Mouse (Mus musculus) frontal cortex, postnatal 36 days (tissue): Measurements from ENCODE around the gene Esrp2.

Experiments
- DNase-seq, 2 experiments: peaks; one replicate each; pipeline ENCODE4 v3.0.0; 2022; ENCODE audit warnings: low spot score in 2 of 2

The Esrp2 gene

DNA sequence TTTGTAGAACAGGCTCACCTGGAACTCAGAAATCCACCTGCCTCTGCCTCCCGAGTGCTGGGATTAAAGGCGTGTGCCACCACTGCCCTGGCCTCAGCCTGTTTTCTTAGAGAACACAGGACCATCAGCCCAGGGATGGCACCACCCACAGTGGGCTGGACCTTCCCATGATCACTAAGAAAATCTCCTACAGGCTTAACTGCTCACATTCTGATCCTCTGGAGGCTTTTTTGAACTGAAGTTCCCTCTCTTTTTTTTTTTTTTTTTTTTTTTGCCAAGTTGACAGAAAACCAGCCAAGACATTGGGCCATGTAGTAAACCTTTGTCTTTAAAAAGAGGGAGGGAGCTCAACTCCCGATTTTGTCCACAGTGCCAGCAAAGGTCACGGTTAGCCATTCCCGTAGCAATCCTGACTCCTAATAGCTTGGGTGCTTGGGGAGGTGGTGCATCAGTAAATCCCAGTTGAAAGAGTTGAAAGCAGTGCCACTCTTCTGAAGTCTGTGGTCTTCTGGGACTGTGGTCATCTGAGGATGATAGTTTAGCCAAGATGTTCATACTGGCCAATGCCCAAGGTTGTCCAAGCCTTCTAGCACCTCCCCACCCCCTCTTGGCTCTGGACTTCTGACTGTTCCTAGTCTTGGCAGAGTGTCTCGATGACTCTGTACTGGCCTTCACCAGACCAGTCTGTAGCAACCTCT, 11.2 kb upstream of the Esrp2 start:
- DNase-seq: no peak

DNA sequence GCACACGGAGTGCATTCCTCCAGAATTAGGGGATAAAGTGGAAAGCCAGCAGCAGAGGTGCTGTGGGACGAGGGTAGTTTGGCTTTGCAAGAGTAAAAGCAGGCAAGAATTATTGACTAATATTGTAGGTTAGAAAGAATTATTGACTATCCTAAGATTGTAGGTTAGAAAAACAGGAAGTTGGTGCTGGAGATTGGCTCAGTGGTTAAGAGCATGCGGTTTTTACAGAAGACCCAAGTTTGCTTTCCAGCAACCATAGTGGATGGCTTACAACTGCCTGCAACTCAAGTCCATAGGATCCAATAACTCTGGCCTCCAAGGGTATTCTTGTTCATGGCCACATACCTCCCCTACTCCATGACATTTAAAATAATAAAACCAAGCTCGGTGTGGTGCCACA, 9.2 kb upstream of the Esrp2 start:
- DNase-seq: no peak

DNA sequence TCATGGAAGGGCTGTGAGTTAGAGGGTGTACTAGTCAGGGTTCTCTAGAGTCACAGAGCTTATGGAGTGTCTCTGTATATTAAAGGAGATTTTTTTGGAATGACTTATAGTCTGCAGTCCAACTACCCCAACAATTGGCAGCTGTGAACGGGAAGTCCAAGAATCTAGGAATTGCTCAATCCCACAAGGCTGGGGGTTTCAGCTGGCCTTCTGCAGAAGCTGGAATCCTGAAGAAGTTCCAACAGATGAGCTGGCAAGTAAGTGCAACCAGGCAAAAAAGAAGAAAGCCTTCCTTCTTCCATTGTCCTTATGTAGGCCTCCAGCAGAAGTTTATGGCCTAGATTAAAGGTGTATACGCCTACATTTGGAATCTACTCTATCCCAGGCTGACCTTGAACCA, 8.6 kb upstream of the Esrp2 start:
- DNase-seq: no peak

DNA sequence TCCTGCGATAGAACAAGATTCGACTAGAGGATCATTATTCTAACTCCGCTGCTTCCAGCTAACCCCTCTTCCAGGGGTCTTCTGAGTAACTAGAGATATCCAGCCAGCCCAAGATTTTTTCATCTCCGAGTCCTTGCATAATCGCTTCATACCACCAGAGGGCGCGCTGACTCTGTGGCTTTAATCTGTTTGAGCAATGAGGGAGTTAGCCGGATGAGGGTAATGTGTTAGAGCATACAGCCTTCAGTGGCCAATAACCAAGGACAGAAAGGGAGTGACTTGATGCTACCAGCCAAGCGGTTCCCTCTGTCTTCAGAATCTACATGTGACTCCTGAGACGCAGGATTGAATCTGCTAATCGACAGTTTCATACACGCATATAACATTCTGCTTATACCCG, 4.0 kb upstream of the Esrp2 start:
- peak; percentile 80 to 87 for DNase-seq

DNA sequence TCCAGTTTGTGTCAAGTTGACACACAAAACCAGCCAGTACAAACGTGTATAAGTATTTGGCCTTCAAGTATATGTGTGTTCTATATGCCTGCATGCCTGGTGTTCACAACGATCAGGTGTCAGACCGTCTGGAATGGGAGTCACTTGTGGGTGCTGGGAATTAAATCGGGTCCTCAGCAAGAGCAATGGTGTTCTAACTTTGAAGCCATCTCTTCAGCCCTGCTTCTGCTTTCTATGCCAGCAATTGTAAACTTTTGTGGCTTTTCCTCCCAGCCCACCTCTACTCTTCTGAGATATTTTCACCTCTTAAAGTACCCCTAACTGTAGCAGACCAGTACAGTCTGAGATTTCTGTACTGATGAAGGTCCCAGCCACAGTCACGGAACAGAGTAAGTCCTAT, 3.4 kb upstream of the Esrp2 start:
- no peak for DNase-seq

DNA sequence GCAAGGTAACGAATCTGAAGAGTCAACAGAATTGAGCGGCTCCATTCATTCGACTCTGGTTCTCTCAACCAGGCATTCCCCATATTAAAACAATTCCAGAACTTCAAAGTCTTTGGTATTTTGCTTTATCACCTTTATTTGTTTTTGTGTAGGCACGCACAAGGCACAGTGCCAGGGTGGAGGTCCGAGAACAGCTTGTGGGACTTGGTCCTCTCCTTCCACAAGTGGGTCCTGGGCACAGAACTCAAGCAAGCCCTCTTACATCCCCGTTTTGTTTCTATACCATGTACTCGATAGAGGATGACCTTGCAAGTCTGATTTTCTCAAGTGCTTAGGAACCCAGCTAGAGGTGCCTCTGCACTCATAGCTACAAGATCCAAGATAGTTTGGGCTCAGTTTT, 1.8 kb upstream of the Esrp2 start:
- DNase-seq: no peak

DNA sequence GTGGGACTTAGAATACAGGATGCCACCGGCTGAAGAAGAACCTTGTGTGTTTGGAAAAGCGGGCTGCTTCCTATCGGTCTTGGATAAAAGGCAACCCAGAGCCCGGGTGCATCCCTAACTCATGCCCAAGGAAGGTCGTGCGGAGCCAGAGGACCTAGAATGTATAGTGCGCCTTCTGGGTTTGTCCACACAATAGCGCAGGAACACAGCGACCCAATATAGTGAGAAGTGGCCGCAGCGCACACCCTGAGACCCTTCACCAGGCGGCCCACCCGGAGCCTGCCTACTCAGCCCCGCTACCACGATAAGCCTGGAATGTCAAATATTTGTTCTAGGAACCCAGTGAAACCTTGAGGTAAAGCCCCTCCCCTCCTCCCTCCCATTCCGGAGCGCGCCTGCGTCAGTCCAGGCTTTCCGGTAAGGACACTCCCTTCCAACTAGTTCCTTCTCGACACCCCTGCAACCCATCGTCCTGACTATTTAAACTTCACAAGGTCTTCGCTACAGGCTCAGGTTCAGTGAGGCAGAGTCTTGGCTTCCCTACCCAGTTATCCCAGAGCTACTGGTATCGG, 1.2 kb upstream of the Esrp2 start:
- DNase-seq: peak; percentile 52

DNA sequence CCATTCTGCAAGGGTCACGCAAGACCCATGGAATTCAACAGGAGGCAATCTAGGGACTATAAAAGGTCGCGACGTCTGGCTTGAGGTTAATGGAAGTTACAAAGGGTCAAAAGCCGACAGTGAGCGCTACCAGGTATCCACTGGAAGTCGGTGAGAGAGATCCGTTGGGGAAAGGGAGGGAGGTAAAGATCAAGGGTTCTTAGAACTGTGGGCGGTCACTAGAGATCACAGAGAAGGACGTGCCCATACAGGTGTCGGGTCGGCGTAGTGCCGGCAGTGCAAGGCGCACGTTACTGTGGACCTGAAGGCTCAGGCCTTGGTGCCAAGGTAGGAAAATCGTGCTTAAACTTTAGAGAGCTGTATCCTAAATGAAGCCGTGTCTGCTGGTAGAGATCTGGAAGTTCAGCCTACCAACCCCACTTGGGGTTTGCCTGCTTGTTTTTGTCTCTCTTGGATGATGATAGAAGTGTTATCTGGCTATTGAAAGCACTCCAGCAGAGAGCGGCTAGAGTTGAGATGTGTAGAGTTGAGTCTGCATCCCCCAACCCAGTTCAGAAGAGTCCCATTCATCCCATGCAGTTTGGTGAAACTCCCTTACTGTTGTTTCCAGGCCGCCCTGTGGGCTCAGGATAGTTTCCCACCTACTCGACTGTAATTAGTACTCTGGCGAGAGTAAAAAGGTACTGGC, 588 bp upstream of the Esrp2 start:
- DNase-seq: no peak

DNA sequence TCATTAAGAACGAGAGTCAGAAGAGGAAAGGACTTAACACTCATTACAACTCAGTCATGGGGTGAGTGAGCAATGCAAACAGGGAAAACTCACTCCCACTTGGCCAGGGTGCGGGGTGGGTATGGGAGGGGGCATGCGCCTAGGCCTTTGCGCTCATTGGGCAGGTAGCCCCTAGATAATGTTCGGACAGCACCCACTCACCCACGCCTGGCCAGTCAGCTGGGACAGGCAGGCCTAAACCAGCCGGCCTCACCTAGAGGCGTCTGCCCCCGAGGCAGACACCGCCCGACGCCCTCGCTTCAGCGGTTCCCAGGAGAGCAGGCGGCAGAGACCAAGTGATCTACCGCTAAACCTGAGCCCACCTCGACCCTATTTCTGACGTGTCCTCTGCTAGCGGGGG, 1.1 kb downstream of the Esrp2 start:
- no peak for DNase-seq

DNA sequence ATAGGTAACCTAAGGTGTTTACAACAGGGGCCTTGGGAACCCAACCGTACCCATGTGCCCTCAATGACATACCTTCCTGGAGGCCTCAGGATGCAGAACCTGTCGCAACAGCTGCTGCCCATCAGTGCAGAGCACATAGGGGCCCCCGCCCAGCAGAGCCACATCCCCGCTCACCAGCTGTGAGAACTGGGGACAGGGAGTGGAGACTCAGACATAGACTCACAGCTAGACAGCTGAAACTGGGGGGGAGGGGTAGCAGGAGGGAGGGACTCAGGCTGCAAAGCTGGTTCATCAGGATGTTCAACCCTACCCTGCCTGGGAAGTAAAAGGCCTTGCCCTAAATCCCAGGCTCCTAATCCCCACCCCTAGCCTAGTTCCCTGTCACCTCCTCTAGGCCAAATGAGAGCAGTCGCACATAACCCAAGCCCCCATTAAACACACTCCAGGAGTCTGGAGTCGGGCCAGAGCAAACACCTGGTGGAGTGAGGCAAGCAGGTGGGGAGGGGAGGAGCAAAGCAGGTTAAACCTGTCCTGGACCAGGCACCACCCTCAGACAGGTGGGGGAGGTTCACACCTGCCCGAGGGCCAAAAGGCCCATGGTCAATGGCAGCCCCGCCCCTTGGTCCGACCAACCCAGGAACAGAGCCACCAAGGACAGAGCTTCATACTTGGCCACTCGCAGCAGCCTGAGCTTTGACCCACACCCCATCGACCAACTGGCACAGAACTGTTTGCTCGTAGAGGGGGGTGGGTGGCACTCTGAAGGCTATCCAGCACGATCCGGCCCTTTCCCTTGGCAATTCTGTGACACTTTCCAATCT, 1.8 kb downstream of the Esrp2 start:
- DNase-seq: no peak

DNA sequence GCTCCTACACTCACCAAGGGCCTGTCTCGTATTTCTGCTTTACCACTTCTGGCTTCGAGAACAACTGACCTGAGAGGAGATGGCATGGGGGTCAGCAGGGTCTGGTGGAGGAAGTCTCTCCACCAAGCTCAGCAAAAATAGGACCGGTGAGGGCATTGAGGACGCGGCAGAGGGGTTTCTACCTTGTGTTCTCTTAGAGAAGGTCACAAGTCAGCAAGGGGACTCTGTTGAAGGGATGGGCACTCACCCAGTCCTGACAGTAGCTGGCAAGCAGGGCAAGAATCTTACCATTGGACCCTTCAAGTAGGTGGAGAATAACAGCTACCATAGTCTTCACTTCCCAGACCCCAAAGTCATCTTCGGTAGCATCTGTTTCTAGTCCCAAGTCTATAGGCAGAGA, 2.8 kb downstream of the Esrp2 start:
- DNase-seq: no peak

DNA sequence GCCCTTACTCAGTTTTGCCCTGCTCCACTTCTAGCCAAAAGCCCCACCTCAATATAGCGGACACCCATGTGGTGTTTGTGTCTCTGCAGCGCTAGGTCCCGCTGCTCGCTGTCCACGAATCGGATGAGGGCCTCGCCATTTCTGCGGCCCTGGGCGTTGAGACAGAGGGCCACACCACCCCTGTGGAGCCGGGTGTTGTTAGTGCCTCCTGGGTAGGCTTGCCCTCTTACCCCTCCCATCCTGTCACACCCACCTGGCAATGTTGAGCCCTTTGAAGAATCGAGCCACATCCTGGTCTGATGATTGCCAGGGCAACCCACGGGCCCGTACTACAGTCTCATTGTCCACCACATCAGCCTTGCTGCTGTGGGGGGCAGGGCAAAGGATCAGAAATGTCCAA, 3.2 kb downstream of the Esrp2 start:
- DNase-seq: no peak

DNA sequence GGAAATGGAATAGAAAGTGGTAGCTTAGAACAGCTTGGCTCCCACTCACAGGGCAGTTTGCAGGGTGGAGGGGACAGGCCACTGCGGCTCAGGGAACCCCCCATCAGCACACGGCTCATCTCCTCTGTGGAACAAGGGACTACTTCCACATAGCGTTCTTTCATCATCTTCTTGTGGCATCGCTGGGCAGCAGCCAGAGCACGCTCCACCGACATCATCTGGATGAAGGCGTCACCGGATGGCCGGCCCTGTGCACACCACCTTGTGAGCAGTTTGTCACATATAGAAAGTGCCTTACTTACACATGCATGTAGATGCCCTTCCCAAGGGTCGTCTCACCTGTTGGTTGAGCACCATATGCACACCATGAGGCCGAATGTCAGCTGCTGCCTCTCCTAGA, 4.4 kb downstream of the Esrp2 start:
- DNase-seq: no peak

DNA sequence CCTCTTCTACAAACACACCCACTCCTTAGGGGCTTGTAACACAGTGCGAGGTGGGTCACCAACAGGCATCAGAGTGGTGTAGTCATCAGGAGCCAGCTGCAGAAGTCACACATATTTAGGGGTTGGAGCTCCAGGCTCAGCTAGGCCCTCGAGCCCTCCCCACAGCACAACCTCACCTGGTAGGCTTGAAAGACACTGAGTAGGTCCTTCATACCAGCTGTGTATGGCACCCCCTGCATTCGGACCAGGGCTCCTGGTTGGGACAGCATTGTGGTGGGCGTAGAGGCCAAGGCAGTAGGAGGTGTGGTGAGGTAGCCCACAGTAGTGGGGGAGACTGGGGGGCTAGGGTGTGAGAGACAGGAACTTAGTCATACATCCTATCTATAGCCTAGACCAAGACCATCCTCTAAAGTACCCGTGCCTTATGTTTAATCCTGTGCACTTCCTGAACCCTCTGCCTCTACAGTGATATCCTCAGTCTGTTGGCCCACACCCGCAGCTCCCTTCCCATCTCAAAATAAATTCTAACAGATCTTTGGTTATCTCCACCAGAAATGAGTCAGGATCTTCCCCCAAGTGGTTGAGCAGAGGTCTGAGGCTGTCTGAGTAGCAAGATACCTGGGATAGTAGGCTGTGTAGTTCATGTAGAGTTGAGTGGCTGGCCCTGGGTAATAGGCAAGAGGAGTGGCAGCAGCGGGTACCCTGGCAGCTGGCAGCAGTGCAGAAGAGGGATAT, 5.1 kb downstream of the Esrp2 start:
- DNase-seq: no peak

DNA sequence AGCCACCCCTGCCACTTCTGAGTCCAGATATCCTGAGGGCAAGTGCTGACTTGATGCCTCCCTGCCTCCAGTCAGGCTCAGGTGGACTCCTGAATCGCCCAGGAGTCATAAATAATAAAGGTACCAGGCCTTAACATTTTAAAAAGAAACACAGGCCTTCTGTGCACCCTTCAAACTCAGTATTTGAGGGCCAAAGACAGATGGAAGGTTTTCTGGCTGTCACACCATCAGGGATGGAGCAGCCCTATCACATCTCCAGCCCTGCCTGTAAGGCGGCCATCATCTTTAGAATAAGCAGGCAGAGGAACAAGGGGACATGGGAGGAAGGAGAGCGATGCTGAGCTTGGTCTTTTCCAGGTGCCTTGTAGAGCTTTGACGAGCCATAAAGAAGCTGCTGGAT, 5.8 kb downstream of the Esrp2 start:
- no peak for DNase-seq

DNA sequence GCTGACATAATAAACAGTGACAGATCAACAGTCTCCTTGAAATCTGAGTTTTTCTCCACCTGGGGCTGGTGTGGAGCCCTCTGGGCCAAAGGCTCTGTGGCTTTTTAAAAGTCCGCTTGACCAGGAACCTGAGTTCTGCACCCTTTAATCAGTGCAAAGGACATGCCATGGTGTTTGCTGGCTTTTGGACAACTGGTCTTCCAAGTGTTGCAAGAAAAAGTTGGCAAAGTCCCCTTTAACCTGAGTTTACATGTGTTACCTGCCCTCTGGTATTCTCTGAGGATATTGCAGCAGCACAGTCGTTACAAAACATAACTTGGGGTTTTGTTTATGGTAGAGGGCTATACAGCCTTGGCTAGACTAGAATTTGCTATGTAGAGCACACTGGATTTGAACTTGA, 6.3 kb downstream of the Esrp2 start:
- no peak for DNase-seq

DNA sequence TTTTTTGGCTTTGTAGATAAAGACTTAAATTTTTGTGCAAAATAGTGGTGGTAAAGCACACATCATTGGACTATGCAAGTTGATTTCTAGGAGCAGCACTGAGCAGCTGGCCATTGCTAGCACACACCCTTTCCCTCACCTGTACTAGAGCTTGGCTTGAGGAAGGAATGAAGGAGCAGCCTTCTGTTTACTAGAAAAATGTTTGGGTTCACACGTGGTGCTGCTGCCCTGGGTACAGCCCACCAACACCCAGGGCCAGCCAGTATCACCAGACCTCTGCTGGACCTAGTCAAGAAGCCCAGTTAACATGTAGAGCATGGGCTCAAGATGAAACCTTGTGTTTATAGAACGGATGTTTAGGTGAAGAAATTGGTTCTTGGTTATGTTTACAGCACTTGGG, 6.8 kb downstream of the Esrp2 start:
- DNase-seq: no peak

DNA sequence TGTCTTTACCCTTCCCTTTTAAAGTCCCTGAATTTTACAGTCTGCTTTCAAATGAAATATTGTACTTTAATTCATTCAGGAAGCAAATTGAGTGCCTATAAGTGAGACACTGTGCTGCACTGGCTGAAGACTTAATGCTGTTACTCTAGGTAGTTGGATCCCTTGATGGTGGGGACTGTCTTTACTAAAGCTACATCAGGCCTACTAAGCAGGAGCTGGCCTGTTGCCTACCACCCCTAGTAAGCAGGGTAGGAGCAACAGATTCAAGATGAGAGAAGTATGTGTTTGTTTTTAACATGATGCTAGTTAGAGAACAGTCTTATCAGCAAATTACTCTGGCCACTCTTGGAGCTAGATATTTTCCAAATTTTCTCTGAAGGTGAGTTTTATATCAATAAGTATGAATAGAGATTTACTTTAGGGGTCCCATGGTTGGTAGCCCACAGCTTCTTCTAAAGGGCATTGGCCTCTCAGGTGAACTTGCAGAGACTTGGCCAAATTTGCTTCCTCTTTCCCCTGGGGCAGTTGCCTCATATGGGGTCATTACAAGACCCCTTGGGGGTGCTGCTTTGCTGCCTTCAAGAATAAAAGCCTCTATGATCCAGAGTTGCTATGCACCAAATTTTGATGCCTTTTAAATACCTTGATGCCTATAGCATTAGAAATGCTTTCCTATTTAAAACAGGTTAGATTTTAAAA, 7.4 kb downstream of the Esrp2 start:
- no peak for DNase-seq

DNA sequence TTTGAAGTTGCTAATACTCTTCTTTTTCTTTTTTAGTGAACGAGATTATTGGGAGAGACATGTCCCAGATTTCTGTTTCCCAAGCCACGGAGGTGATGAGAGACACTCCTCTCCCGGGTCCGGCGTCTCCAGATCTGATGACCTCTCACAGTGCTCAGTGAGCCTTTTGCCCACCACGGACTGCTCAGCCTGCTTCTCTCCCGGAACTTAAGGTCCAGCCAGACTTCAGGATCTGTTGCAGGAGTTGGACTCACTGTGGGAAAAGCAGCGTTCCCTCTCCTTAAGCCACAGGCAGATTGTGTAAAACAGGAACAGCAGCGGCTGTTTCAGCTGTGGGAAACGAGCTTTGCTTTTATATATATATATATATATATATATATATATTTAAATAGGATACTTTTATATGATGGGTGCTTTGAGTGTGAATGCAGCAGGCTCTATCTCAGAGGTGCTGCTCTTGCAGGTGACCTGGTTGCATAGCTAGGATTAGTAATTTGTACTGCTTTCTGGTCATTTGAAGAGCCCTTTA, 8.8 kb downstream of the Esrp2 start:
- DNase-seq: no peak

DNA sequence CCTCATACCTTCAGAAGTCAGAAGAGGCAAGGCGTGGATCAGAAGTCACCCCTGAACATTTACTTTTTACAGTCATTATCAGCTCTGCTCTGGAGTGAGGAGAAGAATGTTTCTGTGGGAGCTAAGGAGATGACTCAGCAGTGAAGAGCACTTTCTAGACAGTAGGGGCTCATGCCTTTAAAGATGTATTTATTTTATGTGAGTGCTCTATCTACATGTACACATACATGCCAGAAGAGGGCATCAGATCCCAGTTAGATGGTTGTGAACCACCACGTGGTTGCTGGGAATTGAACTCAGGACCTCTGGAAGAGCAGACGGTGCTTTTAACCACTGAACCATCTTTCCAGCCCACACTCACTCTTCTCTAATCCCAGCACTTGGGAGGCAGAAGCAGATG, 9.7 kb downstream of the Esrp2 start:
- DNase-seq: no peak

DNA sequence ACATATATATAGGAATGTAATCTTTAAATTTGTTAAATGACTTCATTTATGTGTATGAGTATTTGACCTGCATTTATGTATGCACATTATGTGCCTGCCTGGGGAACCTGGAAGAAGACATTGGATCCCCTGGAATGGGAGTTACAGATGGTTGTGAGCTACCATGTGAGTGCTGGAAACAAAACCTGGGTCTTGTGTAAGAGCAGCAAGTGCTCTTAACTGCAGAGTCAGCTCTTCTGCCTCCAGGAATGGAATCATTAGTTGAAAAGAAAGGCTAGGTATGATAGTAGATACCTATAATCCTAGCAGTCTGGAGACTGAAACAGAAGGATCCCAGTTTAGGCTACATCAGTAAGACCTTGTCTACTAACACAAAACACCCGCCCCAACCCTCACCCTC, 10.7 kb downstream of the Esrp2 start:
- no peak for DNase-seq
